Mouse (Mus musculus) lung, postnatal 10 days (tissue): ENCODE measurements around the gene Kdr.
"Not testable (repeated sequence)": the region's sequence is repeated elsewhere in the genome, so short reads cannot be mapped to it uniquely, and the experiment has no call there.

Source experiments
- DNase-seq: peaks from one replicate; pipeline ENCODE4 v3.0.0; 2021

The Kdr gene

GRCm38 (mm10) chr5:75956526-75956925 lies 21.7 kb downstream of the Kdr start:
- DNase-seq = no peak

- no peak for DNase-seq
Observed at GRCm38 (mm10) chr5:75955876-75956275, 22.4 kb downstream of the Kdr start.

GRCm38 (mm10) chr5:75954778-75955330 lies 23.4 kb downstream of the Kdr start:
- DNase-seq = no peak

- no peak for DNase-seq
Observed at GRCm38 (mm10) chr5:75954218-75954617, 24.0 kb downstream of the Kdr start.

- no peak for DNase-seq
Observed at GRCm38 (mm10) chr5:75952131-75952795, 26.0 kb downstream of the Kdr start.

- no peak for DNase-seq
Observed at GRCm38 (mm10) chr5:75950866-75951265, 27.4 kb downstream of the Kdr start.

- no peak for DNase-seq
Observed at GRCm38 (mm10) chr5:75945394-75945793, 32.9 kb downstream of the Kdr start.

- no peak for DNase-seq
Observed at GRCm38 (mm10) chr5:75943301-75943700, 35.0 kb downstream of the Kdr start.

- no peak for DNase-seq
Observed at GRCm38 (mm10) chr5:75941775-75942580, 36.3 kb downstream of the Kdr start.

GRCm38 (mm10) chr5:75939144-75939732 lies 39.0 kb downstream of the Kdr start:
- DNase-seq = no peak

GRCm38 (mm10) chr5:75938012-75938411 lies 40.2 kb downstream of the Kdr start:
- no peak for DNase-seq

GRCm38 (mm10) chr5:75936223-75936622 lies 42.0 kb downstream of the Kdr start:
- no peak for DNase-seq

- no peak for DNase-seq
Observed at GRCm38 (mm10) chr5:75935225-75935624, 43.0 kb downstream of the Kdr start.

- no peak for DNase-seq
Observed at GRCm38 (mm10) chr5:75934201-75934600, 44.1 kb downstream of the Kdr start.

- peak; percentile 85 for DNase-seq
Observed at GRCm38 (mm10) chr5:75933521-75934044, 44.7 kb downstream of the Kdr start.

GRCm38 (mm10) chr5:75931458-75931857 lies 46.8 kb downstream of the Kdr start:
- not testable (repeated sequence) for DNase-seq

GRCm38 (mm10) chr5:75929960-75930359 lies 48.3 kb downstream of the Kdr start:
- no peak for DNase-seq

- peak; percentile 57 for DNase-seq
Observed at GRCm38 (mm10) chr5:75922677-75923076, 55.6 kb downstream of the Kdr start.

GRCm38 (mm10) chr5:75921730-75922387 lies 56.4 kb downstream of the Kdr start:
- DNase-seq = no peak

GRCm38 (mm10) chr5:75919601-75920000 lies 58.7 kb downstream of the Kdr start:
- DNase-seq = no peak

- peak; percentile 39 for DNase-seq
Observed at GRCm38 (mm10) chr5:75918139-75918538, 60.1 kb downstream of the Kdr start.

GRCm38 (mm10) chr5:75917231-75917630 lies 61.0 kb downstream of the Kdr start:
- no peak for DNase-seq

- DNase-seq = no peak
Observed at GRCm38 (mm10) chr5:75906102-75906501, 72.2 kb downstream of the Kdr start.
